Mouse (Mus musculus) liver (tissue): ENCODE measurements around the gene Trim44.
A peak's percentile ranks its signal among the peaks of the same experiment; 100 is the strongest.

ENCODE experiments used
- DNase-seq: peaks from one replicate; pipeline ENCODE4 v3.0.0-alpha.2; 2020; ENCODE audit warnings: mixed read lengths

Trim44 gene

DNA sequence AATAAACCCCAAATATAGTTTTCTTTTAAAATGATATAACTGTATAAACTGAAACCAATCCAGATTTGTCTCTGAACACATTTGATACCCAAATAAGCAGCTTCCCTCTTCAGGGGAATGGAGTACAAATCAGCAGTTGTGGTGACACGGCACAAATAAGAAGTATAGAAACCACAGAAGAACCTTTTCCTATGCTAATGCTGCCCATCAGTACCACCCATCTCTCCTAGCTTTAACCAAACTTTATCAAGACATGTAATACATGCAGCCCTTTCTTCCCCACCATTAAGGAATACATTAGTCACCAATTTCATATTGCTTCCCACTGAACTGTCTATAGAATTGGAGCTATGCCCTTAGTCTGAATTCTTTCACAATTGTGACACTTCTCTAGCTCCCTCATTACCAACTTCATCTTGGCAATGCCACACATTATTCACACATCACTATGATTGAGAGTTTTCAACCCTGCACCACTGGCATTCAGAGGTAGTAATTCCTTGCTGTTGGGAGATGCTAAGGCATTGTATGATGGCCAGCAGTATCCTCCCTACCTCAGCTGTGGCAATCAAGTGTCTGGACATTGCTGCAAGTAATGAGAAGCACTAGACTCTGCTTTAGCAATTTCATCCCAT lies 44.6 kb downstream of the Trim44 start:
- DNase-seq, result no peak

DNA sequence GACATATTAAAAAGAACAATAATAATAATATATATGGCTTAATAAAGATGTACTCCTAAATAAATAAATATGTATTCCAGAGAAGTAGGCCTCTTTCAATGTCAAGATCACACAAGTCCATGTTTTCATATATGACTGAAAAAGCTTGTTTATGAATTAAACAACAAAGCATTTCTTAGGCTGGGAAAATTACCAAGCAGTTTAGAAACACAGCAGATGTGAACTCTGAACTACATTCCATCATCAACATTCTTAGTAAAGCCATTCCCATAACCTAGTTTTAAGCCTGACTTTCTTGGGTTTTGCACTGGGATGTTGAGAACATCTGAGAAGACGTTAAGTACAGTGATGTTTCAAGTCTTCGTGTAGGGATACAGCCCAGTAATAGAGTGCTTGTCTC lies 45.4 kb downstream of the Trim44 start:
- no peak for DNase-seq

DNA sequence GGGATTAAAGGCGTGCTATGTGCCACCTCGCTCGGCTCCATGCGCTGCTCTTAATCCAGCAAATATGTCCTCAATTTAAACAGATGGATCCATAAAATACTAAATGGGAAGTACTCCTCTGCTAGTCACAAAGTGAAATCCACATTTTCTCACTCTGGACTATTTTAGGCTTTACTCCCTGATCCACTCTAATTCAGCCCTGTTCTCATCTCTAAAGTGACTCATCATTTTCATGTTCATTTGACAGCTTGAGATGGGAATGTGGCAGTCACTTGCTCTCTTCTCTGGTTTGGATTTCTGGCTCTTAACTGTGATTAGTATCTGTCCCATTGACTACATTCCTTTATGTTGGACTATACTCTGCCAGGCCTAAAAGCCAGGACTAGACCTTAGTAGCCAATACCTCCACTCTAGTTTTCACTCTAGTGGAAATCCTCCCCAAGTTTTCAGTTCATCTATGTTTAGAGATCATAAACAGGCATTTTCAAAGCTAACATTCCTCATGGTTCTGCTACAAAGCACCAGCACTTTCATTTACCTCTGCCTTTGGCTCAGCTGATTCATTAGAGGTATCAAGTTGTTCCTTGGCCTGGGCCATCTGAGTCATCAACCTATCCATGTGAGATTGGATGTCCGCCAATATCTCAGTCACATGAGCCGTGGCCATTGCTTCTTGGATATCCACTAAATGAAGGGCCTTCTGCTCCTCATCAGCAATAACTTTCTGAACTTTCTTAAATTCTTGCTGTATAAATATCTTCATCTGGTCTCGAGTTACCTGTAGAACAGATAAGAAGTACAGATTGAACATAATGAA lies 50.5 kb downstream of the Trim44 start:
- DNase-seq, result no peak

DNA sequence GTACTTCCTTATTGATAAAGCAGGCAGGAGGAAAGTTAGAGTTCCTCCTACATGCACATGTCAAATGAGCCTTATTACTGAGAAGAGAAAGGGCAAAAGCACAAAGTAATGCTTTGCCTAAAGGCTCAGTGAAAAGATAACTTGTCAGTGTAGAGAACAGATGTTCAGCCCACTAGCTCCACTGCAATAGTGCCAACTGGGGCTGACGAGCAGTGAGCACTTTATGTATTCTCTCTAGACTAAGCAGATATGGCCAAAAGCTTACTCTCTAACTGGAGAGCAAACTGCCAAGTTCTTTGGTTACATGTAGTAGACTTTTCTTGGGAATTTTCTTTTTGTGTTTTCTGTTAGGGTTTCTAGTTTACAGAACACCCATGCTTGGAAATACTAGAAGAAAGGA lies 53.6 kb downstream of the Trim44 start:
- no peak for DNase-seq

DNA sequence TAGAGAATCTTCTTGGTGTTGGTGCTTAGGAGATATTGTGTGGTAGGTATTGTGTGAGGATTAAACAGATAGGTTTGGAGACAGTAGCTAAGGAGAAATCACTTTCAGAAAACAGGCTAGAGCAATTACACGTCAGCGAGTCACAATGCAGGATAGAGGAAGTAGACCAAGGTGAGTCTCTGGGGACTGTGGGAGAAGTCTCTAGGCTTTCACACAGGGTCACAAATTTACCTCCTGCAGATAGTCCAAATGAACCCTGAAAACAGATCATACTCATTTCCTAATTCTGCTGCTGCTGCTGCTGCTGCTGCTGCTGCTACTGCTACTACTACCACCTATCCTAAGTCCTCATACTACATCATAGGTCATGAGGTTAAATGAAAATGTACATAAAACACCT lies 66.2 kb downstream of the Trim44 start:
- no peak for DNase-seq

DNA sequence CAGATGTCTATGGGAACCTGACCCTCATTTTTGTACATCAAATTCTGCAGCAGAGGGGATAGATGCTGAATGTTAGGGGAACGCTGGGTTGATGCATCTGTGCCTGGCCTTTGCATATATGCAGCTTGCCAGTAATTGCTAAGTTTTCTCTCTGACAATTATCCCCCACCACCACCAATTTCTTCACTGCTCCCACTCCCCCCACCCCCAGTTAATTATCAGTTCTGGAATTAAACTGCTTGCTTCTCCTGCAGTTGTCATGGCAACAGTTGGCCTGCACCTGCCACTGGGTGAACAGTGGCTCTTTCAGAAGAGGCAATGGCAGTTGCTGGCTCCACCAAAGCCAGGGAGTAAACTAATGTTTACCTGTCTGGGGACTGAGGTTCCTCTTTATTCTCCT lies 70.8 kb downstream of the Trim44 start:
- DNase-seq, result no peak

DNA sequence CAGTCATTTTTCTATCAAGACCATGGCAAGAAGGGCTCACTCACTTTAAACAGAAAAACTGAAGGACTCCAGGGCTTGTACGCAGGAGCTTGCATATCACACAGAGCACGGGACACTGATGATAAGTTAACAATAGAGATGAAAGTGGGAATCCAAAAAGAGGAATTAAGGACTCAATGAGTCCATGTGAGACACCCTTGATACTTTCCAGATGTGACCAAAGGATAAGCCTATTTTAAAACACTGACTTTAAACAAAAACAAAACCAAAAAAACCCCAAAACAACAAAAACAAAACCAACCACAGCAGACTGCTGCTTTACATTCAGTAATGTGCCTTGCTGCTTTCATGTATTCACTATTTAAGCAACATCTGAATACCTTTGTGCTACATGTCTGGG lies 75.7 kb downstream of the Trim44 start:
- DNase-seq, result no peak

DNA sequence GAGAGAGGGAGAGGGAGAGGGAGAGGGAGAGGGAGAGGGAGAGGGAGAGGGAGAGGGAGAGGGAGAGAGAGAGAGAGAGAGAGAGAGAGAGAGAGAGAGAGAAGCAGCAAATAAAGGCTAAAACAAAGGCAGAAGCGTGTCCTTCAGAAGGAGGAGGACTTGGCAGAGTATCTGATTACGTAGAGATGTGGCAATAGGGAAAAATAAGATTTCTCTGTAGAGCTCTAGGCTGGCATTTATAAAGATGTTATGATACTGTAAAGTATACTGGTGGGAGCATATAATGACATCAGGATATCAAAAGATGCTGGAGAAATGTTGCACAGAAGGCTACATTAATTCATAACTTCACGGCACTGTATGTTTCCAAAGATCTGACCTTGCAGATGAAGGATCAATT lies 76.5 kb downstream of the Trim44 start:
- no peak for DNase-seq

DNA sequence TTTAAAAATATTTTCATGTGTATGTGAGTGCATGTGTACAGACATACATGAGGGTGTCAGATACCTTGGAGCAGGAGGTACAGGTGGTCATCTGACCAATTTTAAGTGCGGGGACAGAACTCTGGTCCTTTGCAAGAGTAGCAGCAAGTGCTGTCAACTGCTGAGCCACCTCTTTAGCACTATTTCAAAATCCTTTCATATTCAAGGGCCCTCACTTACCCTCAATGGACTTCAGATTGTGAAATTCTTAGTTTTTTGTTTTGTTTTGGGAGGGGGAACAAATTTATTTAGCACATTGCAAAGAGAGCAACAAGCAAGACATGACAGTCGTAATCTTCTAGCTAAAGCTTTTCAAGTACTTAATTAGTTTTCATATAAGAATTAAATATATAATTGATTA lies 81.7 kb downstream of the Trim44 start:
- DNase-seq, result no peak

DNA sequence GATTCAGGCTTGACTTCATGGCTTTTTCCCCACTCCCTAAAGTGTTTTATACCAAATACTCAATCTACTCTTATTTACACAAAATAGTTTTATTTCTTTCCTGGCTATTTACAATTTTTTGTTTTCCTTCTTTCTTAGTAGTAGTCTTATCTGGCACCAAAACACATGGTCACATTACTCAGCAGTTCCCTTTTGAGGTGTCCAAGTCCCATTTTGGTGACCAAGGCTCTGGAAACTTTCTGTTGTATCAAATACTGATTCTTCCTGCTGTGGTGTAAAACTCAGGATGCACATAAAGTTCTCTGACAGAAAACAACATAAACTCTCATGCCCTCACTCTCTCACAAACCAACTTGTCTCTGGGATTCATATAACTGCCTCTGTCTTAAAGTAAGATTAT lies 83.3 kb downstream of the Trim44 start:
- no peak for DNase-seq

DNA sequence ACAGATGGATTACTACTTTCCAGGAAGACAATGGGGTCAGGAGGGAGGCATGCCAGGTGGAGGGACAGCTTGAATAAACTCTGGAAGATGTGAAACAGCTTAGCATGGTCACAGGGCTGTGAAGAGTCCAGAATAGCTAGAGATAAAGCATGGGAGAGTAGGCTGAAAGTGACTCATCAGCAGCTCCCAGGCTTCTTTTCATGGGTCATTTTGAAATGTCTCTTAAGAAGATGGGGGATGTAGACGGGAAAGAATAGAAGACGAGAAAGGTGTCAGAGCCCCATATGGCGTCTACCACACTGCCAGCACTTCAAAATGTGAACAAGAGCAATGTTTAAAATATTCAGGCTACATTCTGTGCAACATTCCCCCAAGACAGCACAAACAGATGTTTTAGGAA lies 91.1 kb downstream of the Trim44 start:
- no peak for DNase-seq

DNA sequence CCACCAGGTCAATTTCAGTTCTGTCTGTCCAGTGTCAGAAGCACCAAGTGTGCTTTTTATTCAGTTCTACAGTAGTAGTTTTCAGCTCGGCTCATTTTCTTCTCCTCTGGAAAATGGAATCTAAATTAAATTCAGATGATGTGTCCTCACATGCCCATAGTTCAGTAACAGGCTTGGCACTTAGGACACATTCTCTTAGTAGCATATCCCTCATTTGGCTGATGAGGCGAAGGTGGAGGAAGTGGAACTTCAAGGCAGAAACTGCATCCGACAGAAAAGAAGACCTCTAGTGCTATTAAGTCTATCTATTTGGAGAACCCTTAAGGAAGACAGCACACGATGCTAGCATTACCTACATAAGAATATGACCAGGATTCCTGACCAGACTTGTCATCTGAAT lies 92.5 kb downstream of the Trim44 start:
- no peak for DNase-seq

DNA sequence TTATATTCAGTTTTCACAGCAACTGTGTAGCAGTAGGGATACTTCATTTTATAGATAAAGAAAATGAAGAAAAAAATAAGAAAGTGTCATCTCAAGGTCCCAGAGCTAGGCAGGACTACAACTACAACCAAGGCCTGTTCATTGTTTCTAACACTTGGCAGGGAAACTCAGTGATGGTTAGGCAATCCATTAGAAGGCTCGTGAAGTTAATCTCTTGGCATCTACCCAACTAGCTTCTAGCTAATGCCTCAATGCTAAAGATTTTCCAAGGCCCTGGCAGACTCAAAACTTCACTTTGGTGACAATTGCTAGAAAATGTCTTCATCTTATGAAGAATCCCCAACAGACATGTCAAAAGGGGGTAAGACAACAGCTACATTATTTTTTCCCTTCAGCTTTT lies 93.0 kb downstream of the Trim44 start:
- no peak for DNase-seq

DNA sequence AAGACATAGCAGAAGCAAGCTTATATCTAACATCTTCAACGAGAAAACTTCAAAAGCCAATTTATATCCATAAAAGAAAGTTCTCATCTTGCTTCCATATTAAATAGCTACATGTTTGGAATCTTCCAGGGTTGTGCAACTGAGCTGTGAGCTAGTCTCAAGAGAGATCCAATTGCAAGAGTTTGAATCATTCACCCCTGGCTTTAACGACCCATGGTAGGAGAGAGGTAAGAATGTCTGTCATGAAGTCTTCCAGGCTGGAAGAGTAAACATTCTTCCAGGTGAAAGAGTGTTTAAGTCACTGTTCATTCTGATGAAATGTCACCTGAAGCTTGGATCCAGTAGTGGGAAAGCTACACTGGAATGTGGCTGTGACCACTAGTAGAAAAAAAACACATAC lies 93.6 kb downstream of the Trim44 start:
- DNase-seq, result no peak

DNA sequence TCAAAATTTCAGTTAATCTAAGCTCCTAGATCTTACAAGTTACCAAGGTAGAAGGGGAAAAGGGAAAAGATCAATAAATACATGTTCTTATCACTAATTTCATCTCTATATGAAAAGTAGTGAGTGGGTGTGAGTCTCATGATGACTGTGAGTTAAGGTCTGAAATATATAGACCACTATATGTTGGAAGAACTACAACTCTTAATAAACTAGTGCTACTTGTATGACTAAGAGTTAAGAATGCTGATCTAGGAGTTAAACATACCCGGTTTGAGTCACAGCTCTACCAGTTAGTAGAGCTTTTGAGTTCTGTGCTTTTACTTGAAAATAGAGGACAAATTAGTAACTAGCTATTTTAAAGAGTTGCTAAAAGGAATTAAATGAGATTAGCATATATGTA lies 94.7 kb downstream of the Trim44 start:
- no peak for DNase-seq

DNA sequence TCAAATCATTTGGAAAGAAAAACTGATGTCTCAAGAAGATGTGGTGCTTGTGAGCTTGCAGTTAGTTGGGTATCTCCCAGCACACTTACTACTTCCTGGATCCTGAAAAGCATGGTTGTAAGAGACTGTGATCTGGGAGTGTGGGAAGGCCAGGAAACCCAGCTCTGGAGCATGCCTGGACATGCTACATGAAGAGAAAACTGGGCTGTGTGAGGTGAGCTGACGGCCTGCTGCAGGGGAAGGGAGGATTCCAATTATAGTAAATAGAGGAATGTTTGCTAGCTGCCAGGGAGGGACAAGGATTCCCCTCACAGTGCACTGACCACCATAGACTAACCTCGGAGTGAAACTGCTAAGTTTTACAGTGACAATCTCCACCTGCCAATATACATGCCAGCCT lies 104.4 kb downstream of the Trim44 start:
- DNase-seq, result no peak

DNA sequence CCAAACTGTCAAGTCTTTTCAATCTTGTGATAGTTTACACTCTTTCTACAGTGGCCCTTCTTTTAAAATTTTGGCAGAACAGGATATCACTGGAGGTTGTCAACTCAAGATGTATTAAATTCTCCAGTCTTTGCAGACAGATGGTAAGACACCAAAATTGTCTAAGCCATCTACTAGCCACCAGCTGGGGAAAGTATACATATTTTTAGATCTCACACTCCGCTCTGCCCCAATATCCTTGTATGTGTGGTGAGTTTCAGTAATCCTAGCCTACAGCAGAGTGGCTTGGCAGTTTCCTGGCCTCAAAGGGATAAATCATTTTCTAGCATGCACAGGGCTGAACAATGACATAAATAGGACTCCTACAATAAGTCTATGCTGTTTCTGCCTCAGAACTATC lies 105.1 kb downstream of the Trim44 start:
- no peak for DNase-seq

DNA sequence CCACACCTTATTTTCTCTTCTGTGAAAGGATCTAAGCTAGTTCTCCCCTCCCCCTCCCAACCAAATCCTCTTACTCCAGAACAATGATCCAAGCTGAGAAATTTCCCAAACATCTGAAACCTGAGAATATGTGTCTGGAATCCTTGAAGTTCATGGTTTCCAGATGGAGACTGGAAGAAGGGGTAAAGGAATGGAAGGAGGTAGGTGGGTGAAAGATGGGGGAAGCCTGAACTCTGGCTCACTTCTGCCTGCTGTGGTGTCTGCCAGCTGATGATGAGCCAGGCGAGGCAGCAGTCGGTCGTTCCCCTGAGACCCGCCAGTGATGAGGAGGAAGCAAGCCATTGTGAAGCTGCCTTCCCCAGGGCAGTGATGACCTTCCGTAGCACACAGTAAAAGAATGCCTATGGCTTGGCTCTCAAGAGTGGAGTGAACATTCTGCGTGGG lies 112.8 kb downstream of the Trim44 start:
- DNase-seq, result no peak

DNA sequence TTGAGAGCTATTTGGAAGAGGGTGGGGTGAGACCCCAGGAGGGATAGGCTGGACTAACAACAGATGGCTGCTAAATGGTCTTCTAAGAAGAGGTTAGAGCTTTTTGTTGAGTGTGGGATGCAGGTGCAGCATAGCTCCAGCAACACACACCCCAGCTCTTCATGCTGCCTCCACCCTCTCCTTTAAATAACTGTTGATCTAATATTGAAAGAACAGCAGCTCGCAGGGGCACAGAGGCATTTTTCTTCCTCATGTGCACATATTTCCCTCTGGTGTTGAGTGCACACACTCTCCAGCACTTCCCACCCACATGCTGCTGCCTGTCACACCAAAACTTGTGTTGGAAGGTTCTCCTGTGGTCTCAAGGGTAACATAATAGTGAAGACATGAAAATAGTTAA lies 114.4 kb downstream of the Trim44 start:
- no peak for DNase-seq

DNA sequence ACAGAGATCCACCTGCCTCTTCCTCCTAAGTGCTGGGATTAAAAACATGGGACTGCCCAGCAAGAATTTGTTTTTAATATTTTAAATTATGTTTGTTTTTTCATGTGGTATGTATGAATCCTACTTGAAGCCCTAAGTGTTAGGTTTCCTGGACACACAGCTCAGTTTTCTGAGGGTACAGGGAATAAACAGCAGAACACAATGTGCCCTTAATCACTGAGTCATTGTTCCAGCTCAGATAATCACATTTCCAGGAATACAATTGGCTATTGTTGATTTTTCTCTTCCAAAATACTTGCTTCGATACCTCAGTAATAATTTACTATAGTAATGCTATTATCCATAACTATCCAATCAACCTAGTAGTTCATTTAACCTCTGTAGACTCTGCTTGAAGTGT lies 115.6 kb downstream of the Trim44 start:
- DNase-seq, result no peak

DNA sequence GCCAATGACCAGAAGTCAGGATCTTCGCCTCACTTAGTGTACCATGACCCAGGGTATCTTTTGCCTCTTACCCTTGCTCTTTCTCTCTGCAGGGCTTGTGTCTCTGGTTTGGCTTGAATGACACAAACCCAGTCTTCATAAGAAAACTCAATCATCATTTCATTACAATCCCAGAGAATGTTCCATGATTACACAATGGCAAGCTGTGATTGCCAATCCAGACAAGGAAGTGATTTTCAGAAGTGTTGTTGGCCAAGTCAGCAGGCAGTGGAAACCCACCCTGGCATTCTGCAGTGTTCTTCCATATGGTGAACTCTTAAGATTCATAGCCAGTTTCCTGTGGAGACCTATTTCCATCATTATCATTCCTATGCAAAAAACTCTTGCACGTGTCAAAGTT lies 116.1 kb downstream of the Trim44 start:
- no peak for DNase-seq

DNA sequence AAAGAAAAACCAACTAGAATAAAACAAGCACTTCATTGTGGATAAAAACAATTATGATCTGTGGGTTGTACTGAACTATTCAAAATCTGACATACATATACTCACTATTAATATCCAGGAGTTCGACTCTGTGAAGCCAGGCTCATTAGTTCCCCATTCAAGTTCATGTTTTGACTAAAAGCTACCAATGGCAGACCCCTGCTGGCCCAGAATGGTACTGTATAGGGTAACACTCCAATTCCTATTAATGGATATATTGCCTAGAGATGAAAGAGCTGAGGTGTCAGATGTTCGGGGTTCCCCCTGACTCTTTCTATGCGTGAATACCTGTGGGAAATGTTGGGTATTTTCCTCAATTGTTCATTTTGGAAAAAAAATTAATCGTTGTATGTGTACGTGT lies 117.6 kb downstream of the Trim44 start:
- DNase-seq, result peak; percentile 47

DNA sequence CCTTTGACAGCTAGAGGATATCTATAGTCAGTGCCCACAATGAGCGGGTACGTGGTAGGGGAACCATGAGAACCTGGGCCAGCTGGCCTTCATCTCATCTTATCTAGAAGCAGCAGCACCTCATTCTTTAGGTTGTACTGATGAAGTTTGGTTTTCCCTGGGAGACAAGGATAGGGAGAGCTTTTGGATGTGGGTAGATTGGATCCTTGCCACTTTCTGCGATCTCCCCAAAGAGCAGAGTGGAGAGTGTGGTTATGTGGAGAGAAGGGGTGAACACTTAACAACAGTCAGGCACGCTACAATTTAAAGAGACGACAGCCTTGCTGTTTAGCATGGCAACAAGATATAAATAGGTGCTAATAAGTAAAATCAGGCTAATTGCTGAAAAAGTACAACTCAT lies 119.0 kb downstream of the Trim44 start:
- no peak for DNase-seq

DNA sequence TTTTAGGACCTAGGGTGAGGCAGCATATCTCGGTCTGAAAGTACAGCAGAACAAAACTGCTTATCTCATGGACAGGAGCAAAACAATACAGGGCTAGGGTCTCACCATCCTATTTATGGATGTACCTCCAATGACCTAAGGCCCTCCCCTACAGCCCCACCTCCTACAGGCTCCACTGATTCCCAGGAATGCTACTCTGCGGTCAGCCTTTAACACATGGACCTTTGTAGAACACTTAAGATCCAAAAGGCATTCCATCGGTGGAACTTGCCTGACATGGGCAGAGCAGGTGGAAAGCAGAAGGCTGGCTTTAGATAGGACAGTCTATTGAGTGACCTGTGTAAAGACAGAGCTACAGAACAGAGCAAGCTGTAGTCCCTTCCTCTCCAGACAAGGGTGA lies 120.3 kb downstream of the Trim44 start:
- no peak for DNase-seq

DNA sequence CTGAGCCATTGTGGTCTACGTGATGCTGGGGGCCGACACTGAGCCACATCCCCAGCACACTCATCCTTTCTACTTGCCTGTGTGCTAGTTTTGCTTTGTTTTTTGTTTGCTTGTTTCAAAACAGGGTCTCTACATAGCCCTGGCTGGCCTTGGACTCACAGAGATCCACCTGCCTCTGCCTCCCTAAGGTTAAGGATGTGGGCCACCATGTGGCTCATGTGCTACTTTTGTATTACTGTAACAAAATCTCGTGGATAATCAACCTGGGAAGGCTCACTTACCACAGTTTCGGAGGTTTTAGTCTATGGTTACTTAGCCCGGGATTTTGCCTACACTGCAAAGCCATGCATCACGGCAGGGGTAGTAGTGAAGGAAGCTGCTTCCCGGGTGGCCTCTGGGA lies 125.5 kb downstream of the Trim44 start:
- DNase-seq, result no peak
